In the genomic region with DNA sequence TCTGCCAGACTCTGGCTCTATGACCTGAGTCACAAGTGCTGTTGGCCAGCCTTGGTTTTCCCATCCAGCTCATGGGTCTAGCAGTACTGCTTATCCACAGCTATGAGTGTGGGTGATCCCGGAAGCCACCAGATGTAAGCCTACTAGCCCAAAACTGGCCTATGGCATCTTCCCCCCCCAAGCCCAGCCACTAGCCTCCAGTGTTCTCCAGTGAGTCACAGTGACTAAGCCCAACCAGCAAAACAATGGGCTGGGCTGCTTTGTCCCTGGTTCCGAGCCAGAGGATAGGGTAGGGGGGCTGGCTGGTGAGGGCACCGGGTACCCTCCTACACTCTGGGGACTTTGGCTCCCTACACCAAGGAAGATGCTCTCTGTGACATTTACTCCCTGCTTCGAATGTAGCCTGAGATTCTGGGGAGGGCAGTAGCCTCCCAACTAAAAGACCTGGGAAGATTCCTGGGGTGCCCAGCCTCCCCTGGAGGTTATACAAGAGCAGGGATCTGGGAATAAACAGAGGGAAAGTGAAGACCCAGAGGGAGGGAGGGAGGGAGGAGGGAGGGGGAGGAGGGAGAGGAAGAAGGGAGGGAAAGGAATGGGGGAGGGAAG, we compare ENCODE assay signal across 8 mouse cellular contexts. TPM values are rescaled to one million over a fixed set of nuclear protein-coding genes. Genes with fewer than 3 reads are reported as not detected.
DNase-seq lines count a peak whose midpoint lies in the region; ATAC-seq lines count a peak whose summit lies in the region.

No protein-coding gene starts in this region.

- H3K4me3 ChIP-seq in midbrain, embryonic 10.5 days: no peak overlapping the region
- H3K4me3 ChIP-seq in midbrain, embryonic 16.5 days (ENCODE audit: low read depth, low read length): no peak overlapping the region
- no peak overlapping the region for H3K4me3 ChIP-seq in heart, embryonic 14.5 days (ENCODE audit: control insufficient read depth in 1 of 2, insufficient read depth in 1 of 2, low read depth in 1 of 2, low read length in 2 of 2)
- no peak overlapping the region for H3K4me3 ChIP-seq in limb, embryonic 13.5 days

- WGBS in midbrain, embryonic 10.5 days: 23% methylated on average over 4 of the region's 4 CpGs
- 18% methylated on average over 4 of the region's 4 CpGs for WGBS in midbrain, embryonic 16.5 days
- WGBS in heart, embryonic 14.5 days: 17% methylated on average over 4 of the region's 4 CpGs
- WGBS in limb, embryonic 13.5 days: 21% methylated on average over 4 of the region's 4 CpGs

- no peak overlapping the region for H3K4me2 ChIP-seq in midbrain, embryonic 16.5 days (ENCODE audit: low read length)
- no peak overlapping the region for H3K4me2 ChIP-seq in heart, embryonic 14.5 days (ENCODE audit: low read length)
- H3K4me2 ChIP-seq in limb, embryonic 13.5 days (replicated peaks): no peak overlapping the region

- H3K9me3 ChIP-seq in midbrain, embryonic 10.5 days (replicated peaks): no peaks in the 10 kb centered on the region
- H3K9me3 ChIP-seq in midbrain, embryonic 16.5 days (replicated peaks; ENCODE audit: control insufficient read depth, low read length, poor library complexity, severe bottlenecking): no peaks in the 10 kb centered on the region
- H3K9me3 ChIP-seq in heart, embryonic 14.5 days (ENCODE audit: control insufficient read depth, low read length): no peaks in the 10 kb centered on the region
- H3K9me3 ChIP-seq in limb, embryonic 13.5 days: no peaks in the 10 kb centered on the region

- no peak for ATAC-seq in midbrain, embryonic 16.5 days
- peak; percentile 79 for ATAC-seq in heart, embryonic 14.5 days (ENCODE audit: insufficient number of reproducible peaks, insufficient read depth, low FRiP score, low read depth)
- ATAC-seq in limb, embryonic 13.5 days (ENCODE audit: low FRiP score, low read depth): peak; percentile 70

- H3K9ac ChIP-seq in midbrain, embryonic 16.5 days (ENCODE audit: low read depth, low read length): no peak overlapping the region
- peak overlapping the region; percentile 71; the same call in 1 of the 2 replicates for H3K9ac ChIP-seq in heart, embryonic 14.5 days (ENCODE audit: low read length)
- no peak overlapping the region; the same call in 1 of the 2 replicates for H3K9ac ChIP-seq in limb, embryonic 13.5 days

- DNase-seq in midbrain, embryonic 10.5 days (ENCODE audit: low spot score): peak; percentile 64
- peak; percentile 80 for DNase-seq in embryo, embryonic 11 days
- DNase-seq in ovary, postnatal 10 days (ENCODE audit: low spot score): peak; percentile 46
- DNase-seq in frontal cortex, postnatal 10 days (ENCODE audit: low spot score in 2 of 2): no peak
- no peak for DNase-seq in thymus, adult 18-20 months

- H3K27me3 ChIP-seq in midbrain, embryonic 10.5 days (ENCODE audit: low read depth, poor library complexity, severe bottlenecking): 0 out of 2 replicates have a peak, but pooled peaks cover 7% of the 10 kb centered on the region
- H3K27me3 ChIP-seq in midbrain, embryonic 16.5 days (ENCODE audit: control insufficient read depth, insufficient read depth, low read depth, low read length): no peaks in the 10 kb centered on the region
- H3K27me3 ChIP-seq in heart, embryonic 14.5 days (ENCODE audit: control insufficient read depth, insufficient read depth, low read length): no peaks in the 10 kb centered on the region
- no peaks in the 10 kb centered on the region for H3K27me3 ChIP-seq in limb, embryonic 13.5 days

- no peaks in the 10 kb centered on the region for H3K36me3 ChIP-seq in midbrain, embryonic 10.5 days
- no peaks in the 10 kb centered on the region for H3K36me3 ChIP-seq in midbrain, embryonic 16.5 days (ENCODE audit: control insufficient read depth, insufficient read depth, low read length)
- H3K36me3 ChIP-seq in heart, embryonic 14.5 days (ENCODE audit: control insufficient read depth, insufficient read depth, low read length): no peaks in the 10 kb centered on the region
- no peaks in the 10 kb centered on the region for H3K36me3 ChIP-seq in limb, embryonic 13.5 days

- H3K27ac ChIP-seq in midbrain, embryonic 10.5 days (replicated peaks): peak overlapping the region; percentile 90
- no peak overlapping the region for H3K27ac ChIP-seq in midbrain, embryonic 16.5 days (ENCODE audit: low read length)
- H3K27ac ChIP-seq in heart, embryonic 14.5 days (replicated peaks in 1 of 2; ENCODE audit: control insufficient read depth in 1 of 2, insufficient read depth in 1 of 2, low read depth in 2 of 2, low read length in 2 of 2): peak overlapping the region; percentile 70 to 73
- H3K27ac ChIP-seq in limb, embryonic 13.5 days: peak overlapping the region; percentile 89

- H3K4me1 ChIP-seq in midbrain, embryonic 10.5 days: peaks cover 40% of the 10 kb centered on the region
- H3K4me1 ChIP-seq in midbrain, embryonic 16.5 days (ENCODE audit: control insufficient read depth, insufficient read depth, low read length): peaks cover 7% of the 10 kb centered on the region; the same call in 1 of the 2 replicates
- peaks cover 35 to 46% of the 10 kb centered on the region in 2 experiments for H3K4me1 ChIP-seq in heart, embryonic 14.5 days (ENCODE audit: control insufficient read depth in 2 of 2, insufficient read depth in 2 of 2, low read length in 2 of 2)
- peaks cover 55% of the 10 kb centered on the region for H3K4me1 ChIP-seq in limb, embryonic 13.5 days

RNA-seq across cellular contexts. Expression of gene Lsp1, which starts 10.3 kb away (rescaled TPM):
- polyA plus RNA-seq in midbrain, embryonic 10.5 days (2016; fragmentation: Nextera tagmentation; extraction: Ambion mirVana): 14.2 and 15.0 TPM in 2 replicates
- polyA plus RNA-seq in midbrain, embryonic 16.5 days (2015; fragmentation: Nextera tagmentation; extraction: Ambion mirVana): 4.8 and 5.1 TPM in 2 replicates
- polyA plus RNA-seq in heart, embryonic 14.5 days (2014; fragmentation: Nextera tagmentation; extraction: Ambion mirVana): 48.6 and 49.3 TPM in 2 replicates
- polyA plus RNA-seq in limb, embryonic 13.5 days (2015; fragmentation: Nextera tagmentation; extraction: Ambion mirVana): 46.3 and 49.8 TPM in 2 replicates

RNA-seq across cellular contexts. Expression of gene Tnnt3, which starts 27.7 kb away (rescaled TPM):
- 1.9 TPM in 2 replicates for polyA plus RNA-seq in midbrain, embryonic 10.5 days (2016; fragmentation: Nextera tagmentation; extraction: Ambion mirVana)
- polyA plus RNA-seq in midbrain, embryonic 16.5 days (2015; fragmentation: Nextera tagmentation; extraction: Ambion mirVana): 0.91 and 1.6 TPM in 2 replicates
- 3.9 and 5.8 TPM in 2 replicates for polyA plus RNA-seq in heart, embryonic 14.5 days (2014; fragmentation: Nextera tagmentation; extraction: Ambion mirVana)
- polyA plus RNA-seq in limb, embryonic 13.5 days (2015; fragmentation: Nextera tagmentation; extraction: Ambion mirVana): 60.9 and 62.3 TPM in 2 replicates

RNA-seq across cellular contexts. Expression of gene Tnni2, which starts 29.3 kb away (rescaled TPM):
- polyA plus RNA-seq in midbrain, embryonic 10.5 days (2016; fragmentation: Nextera tagmentation; extraction: Ambion mirVana): 0.52 and 1.5 TPM in 2 replicates
- 0.51 and 0.78 TPM in 2 replicates for polyA plus RNA-seq in midbrain, embryonic 16.5 days (2015; fragmentation: Nextera tagmentation; extraction: Ambion mirVana)
- polyA plus RNA-seq in heart, embryonic 14.5 days (2014; fragmentation: Nextera tagmentation; extraction: Ambion mirVana): 24.1 and 31.7 TPM in 2 replicates
- 45.2 and 47.5 TPM in 2 replicates for polyA plus RNA-seq in limb, embryonic 13.5 days (2015; fragmentation: Nextera tagmentation; extraction: Ambion mirVana)

RNA-seq across cellular contexts. Expression of gene Syt8, which starts 36.3 kb away (rescaled TPM):
- 0.34 TPM in 1 of 2 replicates, not detected in the other for polyA plus RNA-seq in midbrain, embryonic 10.5 days (2016; fragmentation: Nextera tagmentation; extraction: Ambion mirVana)
- not detected in 2 replicates for polyA plus RNA-seq in midbrain, embryonic 16.5 days (2015; fragmentation: Nextera tagmentation; extraction: Ambion mirVana)
- not detected in 2 replicates for polyA plus RNA-seq in heart, embryonic 14.5 days (2014; fragmentation: Nextera tagmentation; extraction: Ambion mirVana)
- polyA plus RNA-seq in limb, embryonic 13.5 days (2015; fragmentation: Nextera tagmentation; extraction: Ambion mirVana): 1.2 and 1.4 TPM in 2 replicates

Comparison
In these comparisons a context has a peak if more than half of its experiments do, and no peak if none do; other contexts are left out.
1. DNase-seq: peak in midbrain, embryonic 10.5 days (single experiment), embryo, embryonic 11 days (single experiment) and ovary, postnatal 10 days (single experiment); none in frontal cortex, postnatal 10 days (0 of 2) and thymus, adult 18-20 months (0 of 2).
2. RNA of gene Tnni2, which starts 29.3 kb away (polyA plus RNA-seq): 45.2 to 47.5 TPM in limb, embryonic 13.5 days and 24.1 to 31.7 TPM in heart, embryonic 14.5 days; 0.52 to 1.5 TPM in midbrain, embryonic 10.5 days and 0.51 to 0.78 TPM in midbrain, embryonic 16.5 days; every median in the first group is over 10 times any median in the second.